Mouse (Mus musculus): ENCODE measurements around the gene Aga. TPM values are rescaled to one million over a fixed set of nuclear protein-coding genes. Genes with fewer than 3 reads are reported as not detected.
"Not testable (repeated sequence)": the region's sequence is repeated elsewhere in the genome, so short reads cannot be mapped to it uniquely, and the experiment has no call there.

The Aga gene
- total RNA-seq (2021), result 10 to 100 TPM; 10.9 to 15.1 TPM
- long read RNA-seq, experiment 1, transcript Aga-201 (9 exons, 1,181 nt), result major isoform, 30 of 31 reads
- long read RNA-seq, experiment 1, partial matches to known transcripts, result 0 of 31 reads
- long read RNA-seq, experiment 1, other reads (novel, unspliced or antisense), result 1 of 31 reads
- long read RNA-seq, experiment 2, transcript Aga-201 (9 exons, 1,181 nt), result major isoform, 36 of 38 reads
- long read RNA-seq, experiment 2, partial matches to known transcripts, result 0 of 38 reads
- long read RNA-seq, experiment 2, other reads (novel, unspliced or antisense), result 2 of 38 reads

GRCm38 (mm10) chr8:53511551-53512127 lies at the start of gene Aga:
Gene Aga (plus strand): TSS chr8:53511727.
- intact Hi-C loops (cut with DNase I), result no loop called here
- peak; percentile 81 to 83 for DNase-seq

DNA sequence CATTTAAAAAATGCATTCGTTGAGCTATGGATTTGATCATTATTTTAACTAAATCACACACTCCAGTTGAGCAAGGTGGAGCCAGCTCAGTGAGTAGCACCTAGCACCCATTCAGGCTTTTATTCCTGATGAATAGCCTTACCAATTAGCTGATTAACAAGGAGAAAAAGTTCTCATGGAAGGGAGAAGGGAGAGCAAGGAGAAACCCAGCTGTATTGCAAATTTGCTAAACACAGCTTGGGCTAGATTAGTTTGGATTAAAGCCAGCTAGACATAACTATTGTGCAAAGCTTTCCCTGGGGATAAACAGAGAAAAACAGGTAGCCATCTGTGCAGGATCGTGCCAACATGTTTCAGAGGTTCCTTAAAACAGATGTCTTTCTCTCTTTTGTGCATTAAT lies 22.5 kb upstream of the Aga start:
- intact Hi-C loops (cut with DNase I), result no loop called here
- no peak for DNase-seq

- intact Hi-C loops (cut with DNase I), result no loop called here
- DNase-seq, result no peak
These were observed 15.3 kb upstream of the Aga start for GRCm38 (mm10) chr8:53496216-53496615.

DNA sequence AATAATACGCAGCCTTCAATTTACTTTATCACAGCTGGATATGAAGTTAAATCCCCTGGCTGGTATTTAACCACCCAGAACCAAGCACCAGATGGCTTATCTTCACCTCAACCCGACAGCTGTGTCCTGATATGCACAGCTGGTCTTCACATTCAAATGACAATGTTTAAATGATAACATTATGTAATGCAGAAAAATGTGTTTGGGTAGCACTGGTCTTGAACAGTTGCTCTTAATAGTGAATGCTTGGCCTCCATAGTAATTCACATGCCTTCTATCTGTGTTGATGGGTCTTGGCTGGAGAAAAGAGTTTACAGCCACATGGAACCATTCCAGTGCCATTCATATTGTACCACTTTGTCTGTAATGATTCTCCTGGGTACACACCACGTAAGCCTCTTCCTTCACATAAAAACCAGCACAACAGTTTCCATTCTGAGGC lies 14.6 kb upstream of the Aga start:
- intact Hi-C loops (cut with DNase I), result no loop called here
- DNase-seq, result no peak

DNA sequence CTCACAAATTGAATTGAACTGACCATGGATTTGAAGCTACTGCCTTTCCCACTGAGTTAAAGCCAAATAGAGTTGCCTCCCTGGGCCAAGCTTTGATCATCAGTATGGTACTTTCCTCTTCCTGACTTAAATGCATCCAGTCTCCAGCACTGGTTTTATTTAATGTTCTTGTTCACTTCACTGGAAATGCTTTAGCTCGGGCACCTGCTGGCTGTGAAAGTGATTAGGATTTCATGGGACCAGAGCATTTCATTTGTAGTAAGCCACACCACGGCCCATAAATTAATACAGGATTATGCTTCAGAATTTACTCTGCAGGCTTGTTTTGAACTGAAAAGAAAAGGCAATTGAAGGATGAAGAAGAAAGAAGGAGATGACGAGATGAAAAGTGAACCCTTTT lies 26.5 kb downstream of the Aga start:
- intact Hi-C loops (cut with DNase I); DNase-seq: not testable (repeated sequence)

DNA sequence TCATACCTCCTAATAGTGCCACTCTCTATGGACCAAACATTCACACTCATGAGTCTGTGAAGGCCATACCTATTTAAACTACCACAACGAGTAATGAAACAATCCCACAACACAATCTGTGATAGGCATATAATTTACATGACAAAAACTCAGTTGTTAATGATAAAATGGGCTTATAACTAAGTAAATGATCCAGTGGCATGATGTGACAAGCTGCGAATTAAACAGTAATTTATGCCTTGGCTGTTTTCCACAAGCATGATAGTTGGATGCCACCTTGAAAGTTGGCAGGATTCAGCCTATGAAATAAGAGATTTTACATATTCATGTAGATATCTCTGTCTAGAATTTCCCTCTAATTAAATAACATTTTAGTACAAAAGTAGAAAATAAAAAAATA lies 28.1 kb downstream of the Aga start:
- DNase-seq, result no peak
- intact Hi-C loops (cut with DNase I), result no loop called here

- intact Hi-C loops (cut with DNase I), result no loop called here
- DNase-seq, result no peak
These were observed 51.0 kb downstream of the Aga start for GRCm38 (mm10) chr8:53562441-53563040.

DNA sequence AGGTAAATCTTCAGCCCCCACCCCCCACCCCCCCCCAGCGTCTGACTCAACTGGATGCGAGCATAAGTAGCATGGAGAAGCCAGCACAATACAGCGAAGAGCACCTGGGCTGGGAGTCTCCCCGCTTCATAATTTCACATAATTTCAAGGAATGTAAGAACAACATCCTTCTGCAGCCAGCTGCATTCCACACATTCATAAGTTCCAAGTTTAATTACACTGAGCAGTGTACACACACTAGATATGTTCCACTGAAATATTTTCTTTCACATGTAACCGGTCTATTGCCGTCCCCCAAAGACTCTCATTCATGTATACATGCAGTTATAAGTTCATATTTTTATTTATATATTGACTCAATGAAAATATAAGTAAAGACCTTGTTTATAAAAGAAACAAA lies 54.7 kb downstream of the Aga start:
- intact Hi-C loops (cut with DNase I), result no loop called here
- DNase-seq, result no peak

Other genes with a start within 250 kb of the Aga start
- gene Neil3, start 127.3 kb downstream of the Aga start, total RNA-seq (2021), result under 1 TPM; 0.20 to 0.66 TPM